Mouse (Mus musculus): ENCODE measurements around the gene Boc. TPM values are rescaled to one million over a fixed set of nuclear protein-coding genes. Genes with fewer than 3 reads are reported as not detected.
A peak's percentile ranks its signal among the peaks of the same experiment; 100 is the strongest.

The Boc gene
- polyA plus RNA-seq, 1 experiment from 2014 or later: 14.2 TPM

DNA sequence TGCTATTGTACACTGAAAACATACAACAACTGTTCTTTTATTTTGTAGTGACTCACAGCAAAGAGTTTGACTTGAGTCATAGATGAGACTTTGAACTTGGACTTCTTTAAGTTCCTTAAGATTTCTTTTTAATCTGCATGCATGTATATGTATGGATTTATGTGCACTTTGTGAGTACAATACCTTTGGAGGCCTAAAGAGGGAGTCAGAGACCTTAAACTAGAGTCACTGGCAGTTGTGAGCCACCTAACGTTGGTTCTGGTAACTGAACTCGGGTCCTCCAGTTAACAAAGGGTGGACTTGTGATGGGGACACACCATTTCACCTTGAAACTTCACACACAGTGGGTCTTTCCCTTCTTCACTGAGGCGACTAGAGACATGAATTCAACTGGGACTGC, 60.2 kb downstream of the Boc start:
- 89% methylated on average over 3 of the region's 3 CpGs for WGBS
- peaks cover 82% of the 10 kb centered on the region for H3K36me3 ChIP-seq (ENCODE audit: control insufficient read depth, insufficient read depth, low read length)
- peaks cover 5% of the 10 kb centered on the region; the same call in 1 of the 2 replicates for H3K9me3 ChIP-seq (ENCODE audit: control insufficient read depth, low read length)
- no peaks in the 10 kb centered on the region for H3K27me3 ChIP-seq (replicated peaks; ENCODE audit: control insufficient read depth, insufficient read depth, low read length)
- peaks cover 10% of the 10 kb centered on the region; the same call in 1 of the 2 replicates for H3K4me1 ChIP-seq (replicated peaks; ENCODE audit: control insufficient read depth, insufficient read depth, low read length)
- H3K9ac ChIP-seq (ENCODE audit: low read length): no peak overlapping the region
- DNase-seq (ENCODE audit: low spot score) (no peak), ATAC-seq (replicated peaks; ENCODE audit: low FRiP score, low TSS enrichment, low read depth) (no peak)
- no peak overlapping the region for H3K27ac ChIP-seq (ENCODE audit: low read depth)
- no peak overlapping the region for H3K4me3 ChIP-seq (ENCODE audit: low read depth, low read length)
- H3K4me2 ChIP-seq (ENCODE audit: low read length): no peak overlapping the region

- ATAC-seq (replicated peaks; ENCODE audit: low FRiP score, low TSS enrichment, low read depth) (no peak), DNase-seq (ENCODE audit: low spot score) (no peak)
- Histone ChIP-seq H3K9me3 (ENCODE audit: control insufficient read depth, low read length) (peaks cover 5% of the 10 kb centered on the region; the same call in 1 of the 2 replicates), H3K4me3 (ENCODE audit: low read depth, low read length) (no peak overlapping the region), H3K4me2 (ENCODE audit: low read length) (no peak overlapping the region), H3K4me1 (replicated peaks; ENCODE audit: control insufficient read depth, insufficient read depth, low read length) (peaks cover 10% of the 10 kb centered on the region; the same call in 1 of the 2 replicates), H3K27ac (ENCODE audit: low read depth) (no peak overlapping the region), H3K36me3 (ENCODE audit: control insufficient read depth, insufficient read depth, low read length) (peaks cover 78% of the 10 kb centered on the region), H3K27me3 (replicated peaks; ENCODE audit: control insufficient read depth, insufficient read depth, low read length) (no peaks in the 10 kb centered on the region), H3K9ac (ENCODE audit: low read length) (no peak overlapping the region)
- 74% methylated on average over 15 of the region's 15 CpGs for WGBS
Observed at GRCm38 (mm10) chr16:44496971-44497464, 61.7 kb downstream of the Boc start.

DNA sequence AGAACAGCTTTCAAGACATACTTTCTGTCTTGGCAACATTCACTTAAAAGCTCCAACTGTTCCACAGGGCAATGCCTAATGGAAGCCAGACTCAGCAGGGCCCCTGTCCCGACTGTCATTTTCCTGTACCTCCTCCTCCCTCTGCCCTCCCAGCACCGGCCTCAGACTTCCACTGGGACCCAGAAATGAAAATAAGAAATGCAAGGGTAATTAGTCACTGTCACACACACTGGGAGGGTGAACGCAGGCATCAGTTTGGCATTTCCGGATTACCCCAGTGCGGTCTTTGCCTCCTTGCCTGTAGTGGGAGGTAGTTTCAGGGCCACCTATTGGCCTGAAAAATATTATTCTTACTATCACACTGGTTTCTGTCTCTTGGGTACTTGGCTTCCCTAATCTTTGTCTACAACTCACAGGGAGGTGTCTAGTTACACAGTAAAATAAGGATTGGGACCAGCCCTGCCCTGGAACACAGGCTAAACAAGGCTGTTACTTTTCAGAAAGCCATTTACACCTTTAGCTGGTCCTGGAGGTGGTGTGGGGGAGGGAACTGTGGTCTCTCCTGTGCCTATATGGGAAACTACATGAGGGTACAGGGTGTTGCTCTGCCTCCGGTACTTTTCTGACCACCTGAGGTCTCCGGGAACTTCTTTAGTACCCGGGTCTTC, 64.1 kb downstream of the Boc start:
- no peak overlapping the region for H3K4me3 ChIP-seq (ENCODE audit: low read depth, low read length)
- no peak for ATAC-seq (replicated peaks; ENCODE audit: low FRiP score, low TSS enrichment, low read depth)
- H3K9ac ChIP-seq (ENCODE audit: low read length): no peak overlapping the region
- H3K4me1 ChIP-seq (replicated peaks; ENCODE audit: control insufficient read depth, insufficient read depth, low read length): peaks cover 10% of the 10 kb centered on the region; the same call in 1 of the 2 replicates
- H3K4me2 ChIP-seq (ENCODE audit: low read length): no peak overlapping the region
- no peaks in the 10 kb centered on the region for H3K27me3 ChIP-seq (replicated peaks; ENCODE audit: control insufficient read depth, insufficient read depth, low read length)
- peak overlapping the region; percentile 40; the same call in 1 of the 2 replicates for H3K27ac ChIP-seq (ENCODE audit: low read depth)
- H3K36me3 ChIP-seq (ENCODE audit: control insufficient read depth, insufficient read depth, low read length): peaks cover 76% of the 10 kb centered on the region
- peaks cover 5% of the 10 kb centered on the region; the same call in 1 of the 2 replicates for H3K9me3 ChIP-seq (ENCODE audit: control insufficient read depth, low read length)
- 41% methylated on average over 8 of the region's 8 CpGs for WGBS
- no peak for DNase-seq (ENCODE audit: low spot score)

- ATAC-seq (replicated peaks; ENCODE audit: low FRiP score, low TSS enrichment, low read depth) (no peak), DNase-seq (ENCODE audit: low spot score) (no peak)
- Histone ChIP-seq H3K36me3 (ENCODE audit: control insufficient read depth, insufficient read depth, low read length) (peaks cover 74% of the 10 kb centered on the region), H3K4me3 (ENCODE audit: low read depth, low read length) (no peak overlapping the region), H3K9ac (ENCODE audit: low read length) (no peak overlapping the region), H3K27me3 (replicated peaks; ENCODE audit: control insufficient read depth, insufficient read depth, low read length) (no peaks in the 10 kb centered on the region), H3K9me3 (ENCODE audit: control insufficient read depth, low read length) (peaks cover 4% of the 10 kb centered on the region; the same call in 1 of the 2 replicates), H3K4me2 (ENCODE audit: low read length) (no peak overlapping the region), H3K27ac (ENCODE audit: low read depth) (0 out of 2 replicates have a peak overlapping the region, but pooled peaks have one; percentile 40), H3K4me1 (replicated peaks; ENCODE audit: control insufficient read depth, insufficient read depth, low read length) (peaks cover 10% of the 10 kb centered on the region; the same call in 1 of the 2 replicates)
- 43% methylated on average over 6 of the region's 6 CpGs for WGBS
Observed at GRCm38 (mm10) chr16:44493868-44494267, 64.8 kb downstream of the Boc start.

GRCm38 (mm10) chr16:44492706-44493105, 66.0 kb downstream of the Boc start:
- Histone ChIP-seq H3K4me2 (ENCODE audit: low read length) (no peak overlapping the region), H3K4me3 (ENCODE audit: low read depth, low read length) (no peak overlapping the region), H3K9me3 (ENCODE audit: control insufficient read depth, low read length) (no peaks in the 10 kb centered on the region), H3K9ac (ENCODE audit: low read length) (no peak overlapping the region), H3K27me3 (replicated peaks; ENCODE audit: control insufficient read depth, insufficient read depth, low read length) (no peaks in the 10 kb centered on the region), H3K36me3 (ENCODE audit: control insufficient read depth, insufficient read depth, low read length) (peaks cover 74% of the 10 kb centered on the region), H3K27ac (ENCODE audit: low read depth) (no peak overlapping the region), H3K4me1 (replicated peaks; ENCODE audit: control insufficient read depth, insufficient read depth, low read length) (peaks cover 10% of the 10 kb centered on the region; the same call in 1 of the 2 replicates)
- ATAC-seq (replicated peaks; ENCODE audit: low FRiP score, low TSS enrichment, low read depth) (no peak), DNase-seq (ENCODE audit: low spot score) (peak; percentile 33)
- WGBS: 75% methylated on average over 9 of the region's 9 CpGs

DNA sequence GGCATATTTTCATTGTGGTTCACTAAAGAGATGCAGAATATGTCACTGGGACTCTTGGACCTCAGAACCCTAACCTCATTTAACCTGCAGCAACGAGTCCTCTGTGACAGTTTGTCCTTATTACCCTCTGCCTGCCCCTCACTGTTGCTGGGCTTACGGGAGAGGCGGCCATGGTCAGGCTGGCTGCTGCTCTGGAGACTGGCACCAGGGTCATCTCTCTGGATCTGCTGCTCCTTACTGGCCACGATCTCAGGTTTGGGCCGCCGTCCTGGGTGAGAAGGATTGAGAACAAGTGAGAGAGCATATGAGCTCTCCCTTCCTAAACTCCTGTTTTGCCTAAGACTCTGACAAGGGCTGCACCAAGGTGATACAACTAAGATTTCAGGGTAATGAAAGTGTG, 66.5 kb downstream of the Boc start:
- Histone ChIP-seq H3K4me1 (replicated peaks; ENCODE audit: control insufficient read depth, insufficient read depth, low read length) (peaks cover 10% of the 10 kb centered on the region; the same call in 1 of the 2 replicates), H3K9ac (ENCODE audit: low read length) (no peak overlapping the region), H3K4me2 (ENCODE audit: low read length) (no peak overlapping the region), H3K36me3 (ENCODE audit: control insufficient read depth, insufficient read depth, low read length) (peaks cover 75% of the 10 kb centered on the region), H3K4me3 (ENCODE audit: low read depth, low read length) (no peak overlapping the region), H3K27ac (ENCODE audit: low read depth) (no peak overlapping the region), H3K27me3 (replicated peaks; ENCODE audit: control insufficient read depth, insufficient read depth, low read length) (no peaks in the 10 kb centered on the region), H3K9me3 (ENCODE audit: control insufficient read depth, low read length) (no peaks in the 10 kb centered on the region)
- no peak for ATAC-seq (replicated peaks; ENCODE audit: low FRiP score, low TSS enrichment, low read depth)
- WGBS: 91% methylated on average over 6 of the region's 6 CpGs
- peak; percentile 24 for DNase-seq (ENCODE audit: low spot score)

DNA sequence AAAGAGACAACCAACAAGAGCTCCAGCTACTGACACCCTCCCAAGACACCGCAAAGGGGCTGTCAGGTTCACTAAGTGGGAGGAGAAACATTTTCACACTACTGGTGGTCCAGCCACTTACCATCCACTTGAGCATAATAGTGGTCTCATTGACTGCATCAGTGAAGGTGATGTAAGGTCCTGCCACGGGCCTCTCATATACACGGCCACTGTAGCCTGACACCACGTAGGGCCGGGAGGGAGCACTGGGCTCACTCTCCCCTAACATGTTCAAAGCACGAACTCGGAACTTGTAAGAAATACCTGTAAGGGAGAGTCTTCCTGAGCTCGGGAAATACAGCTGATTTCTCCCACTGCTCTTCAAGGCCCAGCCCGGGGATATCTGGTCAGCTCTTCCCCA, 67.6 kb downstream of the Boc start:
- H3K9ac ChIP-seq (ENCODE audit: low read length): no peak overlapping the region
- DNase-seq (ENCODE audit: low spot score) (peak; percentile 34), ATAC-seq (replicated peaks; ENCODE audit: low FRiP score, low TSS enrichment, low read depth) (no peak)
- no peak overlapping the region for H3K27ac ChIP-seq (ENCODE audit: low read depth)
- no peaks in the 10 kb centered on the region for H3K27me3 ChIP-seq (replicated peaks; ENCODE audit: control insufficient read depth, insufficient read depth, low read length)
- peaks cover 10% of the 10 kb centered on the region; the same call in 1 of the 2 replicates for H3K4me1 ChIP-seq (replicated peaks; ENCODE audit: control insufficient read depth, insufficient read depth, low read length)
- H3K4me3 ChIP-seq (ENCODE audit: low read depth, low read length): no peak overlapping the region
- 91% methylated on average over 9 of the region's 9 CpGs for WGBS
- no peak overlapping the region for H3K4me2 ChIP-seq (ENCODE audit: low read length)
- peaks cover 76% of the 10 kb centered on the region for H3K36me3 ChIP-seq (ENCODE audit: control insufficient read depth, insufficient read depth, low read length)
- no peaks in the 10 kb centered on the region for H3K9me3 ChIP-seq (ENCODE audit: control insufficient read depth, low read length)

GRCm38 (mm10) chr16:44487194-44487593, 71.5 kb downstream of the Boc start:
- Histone ChIP-seq H3K4me2 (ENCODE audit: low read length) (no peak overlapping the region), H3K9ac (ENCODE audit: low read length) (no peak overlapping the region), H3K36me3 (ENCODE audit: control insufficient read depth, insufficient read depth, low read length) (peaks cover 61% of the 10 kb centered on the region), H3K4me1 (replicated peaks; ENCODE audit: control insufficient read depth, insufficient read depth, low read length) (no peaks in the 10 kb centered on the region; the same call in 1 of the 2 replicates), H3K4me3 (ENCODE audit: low read depth, low read length) (no peak overlapping the region), H3K9me3 (ENCODE audit: control insufficient read depth, low read length) (no peaks in the 10 kb centered on the region), H3K27ac (ENCODE audit: low read depth) (no peak overlapping the region), H3K27me3 (replicated peaks; ENCODE audit: control insufficient read depth, insufficient read depth, low read length) (no peaks in the 10 kb centered on the region)
- DNase-seq (ENCODE audit: low spot score) (no peak), ATAC-seq (replicated peaks; ENCODE audit: low FRiP score, low TSS enrichment, low read depth) (no peak)
- 93% methylated on average over 13 of the region's 13 CpGs for WGBS

All from intestine, embryonic 14.5 days (tissue).